Mouse (Mus musculus) heart, embryonic 16.5 days (tissue): Measurements from ENCODE around the gene Lamtor2. TPM values are rescaled to one million over a fixed set of nuclear protein-coding genes. Genes with fewer than 3 reads are reported as not detected.

Source experiments
- ATAC-seq: fragments of 200-750 bp; cut with Nextera tagmentation; replicated peaks from 2 replicates; pipeline ENCODE4 v1.8.0; 2017; ENCODE audit warnings: moderate number of reproducible peaks; ENCODE audit not compliant: insufficient read depth, low FRiP score; ENCODE audit errors: extremely low read depth
- H3K27ac ChIP-seq: fragments of 300-500 bp; sonication (generic); 2 replicates; pipeline ENCODE4 v1.5.1; 2014; ENCODE audit warnings: mild to moderate bottlenecking, low read length, control low read depth, moderate library complexity
- H3K27me3 ChIP-seq: fragments of 300-500 bp; sonication (generic); 2 replicates; pipeline ENCODE4 v1.6.1; 2014; ENCODE audit warnings: low read length, mixed read lengths; ENCODE audit not compliant: control insufficient read depth, insufficient read depth
- H3K36me3 ChIP-seq: fragments of 300-500 bp; sonication (generic); 2 replicates; pipeline ENCODE4 v1.6.1; 2014; ENCODE audit not compliant: control insufficient read depth, insufficient read depth
- H3K4me1 ChIP-seq: fragments of 300-500 bp; sonication (generic); 2 replicates; pipeline ENCODE4 v1.6.1; 2014; ENCODE audit warnings: low read length, mixed read lengths; ENCODE audit not compliant: control insufficient read depth, insufficient read depth
- H3K4me2 ChIP-seq: fragments of 300-500 bp; sonication (generic); 2 replicates; pipeline ENCODE4 v1.6.1; 2014; ENCODE audit warnings: low read depth, mild to moderate bottlenecking, control low read depth, low read length
- H3K4me3 ChIP-seq: fragments of 300-500 bp; sonication (generic); 2 replicates; pipeline ENCODE4 v1.5.1; 2014; ENCODE audit warnings: mild to moderate bottlenecking, control low read depth, low read length
- H3K9ac ChIP-seq: fragments of 300-500 bp; sonication (generic); 2 replicates; pipeline ENCODE4 v1.6.1; 2014; ENCODE audit warnings: low read length, control low read depth
- H3K9me3 ChIP-seq: fragments of 300-500 bp; sonication (generic); replicated peaks from 2 replicates; pipeline ENCODE4 v1.6.1; 2016; ENCODE audit warnings: low read length; ENCODE audit not compliant: control insufficient read depth
- WGBS: fragments of 180-500 bp; shearing (Covaris S2); extraction: QIAGEN DNeasy Blood & Tissue Kit; methylation state at CpG from one replicate; pipeline ENCODE4 v1.1.7; 2014; 5-methylcytosine and 5-hydroxymethylcytosine counted together
- polyA plus RNA-seq: library from polyadenylated mRNA; unstranded; fragments of >200 nt; fragmentation: Nextera tagmentation; extraction: Ambion mirVana; gene quantifications from 2 replicates; pipeline ENCODE4 v1.2.1, GENCODE M21; 2015

Gene Lamtor2
- polyA plus RNA-seq, 1 experiment from 2014 or later, result 139 TPM

- ATAC-seq, result no peak
- 0 out of 2 replicates have a peak, but pooled peaks cover 3% of the 10 kb centered on the region for H3K4me1 ChIP-seq
Measured at GRCm38 (mm10) chr3:88561989-88562388, 9.1 kb upstream of the Lamtor2 start.

GRCm38 (mm10) chr3:88559596-88559995 is 6.7 kb upstream of the Lamtor2 start:
- 92% methylated on average over 9 of the region's 9 CpGs for WGBS
- H3K27me3 ChIP-seq, result no peaks in the 10 kb centered on the region
- H3K4me3 ChIP-seq, result no peak overlapping the region
- no peak for ATAC-seq
- H3K4me2 ChIP-seq, result no peak overlapping the region
- no peak overlapping the region for H3K9ac ChIP-seq
- no peak overlapping the region for H3K27ac ChIP-seq
- no peaks in the 10 kb centered on the region for H3K9me3 ChIP-seq
- H3K4me1 ChIP-seq, result peaks cover 6% of the 10 kb centered on the region
- H3K36me3 ChIP-seq, result peaks cover 59% of the 10 kb centered on the region

More at GRCm38 (mm10) chr3:88561989-88562388, 9.1 kb upstream of the Lamtor2 start:
- WGBS, result 75% methylated on average over 4 of the region's 4 CpGs
- H3K36me3 ChIP-seq, result peaks cover 69% of the 10 kb centered on the region
- no peak overlapping the region for H3K4me3 ChIP-seq
- H3K9me3 ChIP-seq, result no peaks in the 10 kb centered on the region
- H3K9ac ChIP-seq, result no peak overlapping the region
- no peaks in the 10 kb centered on the region for H3K27me3 ChIP-seq
- no peak overlapping the region for H3K4me2 ChIP-seq
- H3K27ac ChIP-seq, result no peak overlapping the region

GRCm38 (mm10) chr3:88556616-88557015 is 3.7 kb upstream of the Lamtor2 start:
- H3K9ac ChIP-seq, result no peak overlapping the region
- WGBS, result 96% methylated on average over 8 of the region's 8 CpGs
- no peak for ATAC-seq
- H3K4me3 ChIP-seq, result no peak overlapping the region
- no peaks in the 10 kb centered on the region for H3K9me3 ChIP-seq
- H3K36me3 ChIP-seq, result peaks cover 38% of the 10 kb centered on the region
- no peak overlapping the region for H3K4me2 ChIP-seq
- peaks cover 15% of the 10 kb centered on the region for H3K4me1 ChIP-seq
- no peak overlapping the region for H3K27ac ChIP-seq
- H3K27me3 ChIP-seq, result no peaks in the 10 kb centered on the region

GRCm38 (mm10) chr3:88555731-88556130 is 2.9 kb upstream of the Lamtor2 start:
- Histone ChIP-seq H3K9me3 (no peaks in the 10 kb centered on the region), H3K4me1 (peaks cover 15% of the 10 kb centered on the region), H3K4me2 (no peak overlapping the region), H3K4me3 (no peak overlapping the region), H3K9ac (no peak overlapping the region), H3K27ac (no peak overlapping the region), H3K36me3 (peaks cover 33% of the 10 kb centered on the region), H3K27me3 (no peaks in the 10 kb centered on the region)
- ATAC-seq, result no peak
- 97% methylated on average over 6 of the region's 6 CpGs for WGBS

GRCm38 (mm10) chr3:88555069-88555605 is 2.3 kb upstream of the Lamtor2 start:
- 89% methylated on average over 5 of the region's 5 CpGs for WGBS

GRCm38 (mm10) chr3:88553880-88554586 is 1.2 kb upstream of the Lamtor2 start:
- Histone ChIP-seq H3K4me2 (peak overlapping the region; percentile 90), H3K27me3 (no peaks in the 10 kb centered on the region), H3K4me3 (peak overlapping the region; percentile 69), H3K36me3 (peaks cover 17% of the 10 kb centered on the region), H3K9ac (peak overlapping the region; percentile 85), H3K27ac (peak overlapping the region; percentile 99), H3K4me1 (peaks cover 15% of the 10 kb centered on the region), H3K9me3 (no peaks in the 10 kb centered on the region)
- WGBS, result under 1% methylated on average over 41 of the region's 41 CpGs
- peak; percentile 5 for ATAC-seq

More at GRCm38 (mm10) chr3:88555069-88555605, 2.3 kb upstream of the Lamtor2 start:
- Histone ChIP-seq H3K27ac (no peak overlapping the region), H3K4me3 (no peak overlapping the region), H3K27me3 (no peaks in the 10 kb centered on the region), H3K4me2 (no peak overlapping the region), H3K36me3 (peaks cover 27% of the 10 kb centered on the region), H3K9ac (no peak overlapping the region), H3K4me1 (peaks cover 15% of the 10 kb centered on the region), H3K9me3 (no peaks in the 10 kb centered on the region)
- ATAC-seq, result no peak

- Histone ChIP-seq H3K27ac (peak within 1 kb of the TSS; percentile 99), H3K9me3 (no peaks in the 10 kb centered on the region), H3K27me3 (no peaks in the 10 kb centered on the region), H3K36me3 (peaks cover 14% of the 10 kb centered on the region), H3K4me3 (peak within 1 kb of the TSS; percentile 69), H3K4me2 (peak within 1 kb of the TSS; percentile 90), H3K4me1 (peaks cover 15% of the 10 kb centered on the region), H3K9ac (peak within 1 kb of the TSS; percentile 88)
- under 1% methylated on average over 31 of the region's 37 CpGs for WGBS
- peak; percentile 86 for ATAC-seq
Measured at GRCm38 (mm10) chr3:88553525-88553879, 628 bp upstream of the Lamtor2 start, which contains the start of gene Ubqln4. TSS of gene Ubqln4 (plus strand) at chr3:88553758.

- no peaks in the 10 kb centered on the region for H3K9me3 ChIP-seq
- H3K4me1 ChIP-seq, result peaks cover 15% of the 10 kb centered on the region
- H3K27me3 ChIP-seq, result no peaks in the 10 kb centered on the region
- H3K36me3 ChIP-seq, result peaks cover 11% of the 10 kb centered on the region
- 17% methylated on average over 16 of the region's 16 CpGs for WGBS
- peak overlapping the region; percentile 90 for H3K4me2 ChIP-seq
- H3K9ac ChIP-seq, result peak overlapping the region; percentile 88
- peak overlapping the region; percentile 69 for H3K4me3 ChIP-seq
- no peak for ATAC-seq
- peak overlapping the region; percentile 99 for H3K27ac ChIP-seq
Measured at GRCm38 (mm10) chr3:88552082-88552645, 710 bp downstream of the Lamtor2 start.

GRCm38 (mm10) chr3:88551586-88551985 is 1.3 kb downstream of the Lamtor2 start:
- WGBS, result 75% methylated on average over 4 of the region's 4 CpGs
- no peak overlapping the region for H3K27ac ChIP-seq
- H3K9ac ChIP-seq, result no peak overlapping the region; the same call in 1 of the 2 replicates
- no peaks in the 10 kb centered on the region for H3K9me3 ChIP-seq
- no peak overlapping the region; the same call in 1 of the 2 replicates for H3K4me3 ChIP-seq
- peak overlapping the region; percentile 90 for H3K4me2 ChIP-seq
- no peaks in the 10 kb centered on the region for H3K27me3 ChIP-seq
- peaks cover 7% of the 10 kb centered on the region for H3K36me3 ChIP-seq
- ATAC-seq, result no peak
- peaks cover 15% of the 10 kb centered on the region for H3K4me1 ChIP-seq
